Mouse (Mus musculus) testis, adult 2 months (tissue): Measurements from ENCODE around the gene Olfr382. TPM values are rescaled to one million over a fixed set of nuclear protein-coding genes. Genes with fewer than 3 reads are reported as not detected.
"Not testable (repeated sequence)": the region's sequence is repeated elsewhere in the genome, so short reads cannot be mapped to it uniquely, and the experiment has no call there.

ENCODE experiments used
- H3K27ac ChIP-seq: fragments of 200-500 bp; 2 replicates; pipeline ENCODE4 v1.5.1; 2012; ENCODE audit warnings: low read depth, low read length; ENCODE audit not compliant: control insufficient read depth, insufficient read depth
- H3K27me3 ChIP-seq: fragments of 200-500 bp; 2 replicates; pipeline ENCODE4 v1.6.1; 2012; ENCODE audit warnings: mild to moderate bottlenecking, low read length, moderate library complexity; ENCODE audit not compliant: control insufficient read depth, insufficient read depth
- H3K36me3 ChIP-seq: fragments of 200-500 bp; 2 replicates; pipeline ENCODE4 v1.6.1; 2012; ENCODE audit warnings: mild to moderate bottlenecking, low read length; ENCODE audit not compliant: control insufficient read depth, insufficient read depth
- H3K4me1 ChIP-seq: fragments of 200-500 bp; 2 replicates; pipeline ENCODE4 v1.6.1; 2012; ENCODE audit warnings: low read length; ENCODE audit not compliant: control insufficient read depth, insufficient read depth
- H3K4me3 ChIP-seq: fragments of 200-500 bp; 2 replicates; pipeline ENCODE4 v1.5.1; 2012; ENCODE audit warnings: low read depth, mild to moderate bottlenecking, low read length, moderate library complexity, mixed read lengths; ENCODE audit not compliant: control insufficient read depth
- CTCF ChIP-seq: fragments of 200-500 bp; IDR thresholded peaks from 2 replicates; pipeline ENCODE4 v1.5.1; 2012; ENCODE audit warnings: low read depth, mild to moderate bottlenecking, inconsistent platforms, low read length, moderate library complexity; ENCODE audit not compliant: control insufficient read depth, insufficient read depth, insufficient replicate concordance
- POLR2A ChIP-seq: fragments of 200-500 bp; IDR thresholded peaks from 2 replicates; pipeline ENCODE4 v1.6.1; 2012; ENCODE audit warnings: low read depth, mild to moderate bottlenecking, inconsistent platforms, low read length, moderate library complexity; ENCODE audit not compliant: control insufficient read depth
- polyA plus RNA-seq: library from polyadenylated mRNA; depleted of rRNA; stranded (reverse); fragments of >200 nt; gene quantifications from 2 replicates; pipeline ENCODE4 v1.2.3, GENCODE M21; 2012; rRNA removed

Olfr382 gene
- not detected in 2 replicates for polyA plus RNA-seq

DNA sequence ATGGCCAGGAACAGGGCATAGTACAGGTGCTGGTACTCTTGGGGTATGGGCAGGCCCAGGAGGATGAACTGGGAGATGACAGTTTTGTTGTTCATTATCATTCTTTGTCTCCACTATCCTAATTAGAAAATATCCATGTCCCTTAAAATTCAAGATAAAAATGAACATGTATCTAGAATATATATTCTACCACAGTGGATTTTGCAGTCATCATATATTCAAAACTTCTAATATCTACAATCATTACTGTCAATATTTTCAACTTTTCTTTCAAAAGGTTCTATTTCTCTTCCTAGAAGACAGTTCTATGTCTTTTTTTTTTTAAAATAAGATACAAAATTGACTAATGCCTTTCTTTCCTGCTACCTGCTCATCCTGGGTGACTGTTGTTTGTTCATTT, at the start of gene Olfr382:
Gene Olfr382, minus strand, starts transcription at position 101 of the 400 bp plus-strand sequence.
- TF ChIP-seq POLR2A (no peak), CTCF (no peak)
- no peaks in the 10 kb centered on the region for H3K27me3 ChIP-seq
- H3K4me1 ChIP-seq, result no peaks in the 10 kb centered on the region
- H3K27ac ChIP-seq, result no peak within 1 kb of the TSS
- no peak within 1 kb of the TSS for H3K4me3 ChIP-seq
- no peaks in the 10 kb centered on the region for H3K36me3 ChIP-seq

DNA sequence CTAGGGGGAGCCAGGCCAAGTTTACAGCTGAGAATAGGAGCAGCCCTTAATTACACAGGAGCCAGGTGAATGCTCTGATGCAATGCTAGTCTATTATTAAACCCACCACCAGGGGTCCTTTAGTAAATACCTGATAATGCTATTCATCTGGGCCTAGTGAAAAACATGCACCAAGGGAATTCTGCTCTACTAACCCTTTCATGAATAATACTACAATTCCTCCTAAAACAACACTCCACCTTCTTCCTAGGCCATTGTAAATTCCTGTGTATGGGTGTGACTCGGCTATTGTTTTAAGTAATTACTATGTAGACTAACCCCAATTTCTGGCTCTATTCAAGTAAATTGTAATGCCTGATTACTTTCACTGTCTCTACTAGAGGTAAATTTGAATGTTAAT, 12.0 kb upstream of the Olfr382 start:
- not testable (repeated sequence) for H3K27ac ChIP-seq, H3K4me3 ChIP-seq, H3K4me1 ChIP-seq, H3K36me3 ChIP-seq, H3K27me3 ChIP-seq

DNA sequence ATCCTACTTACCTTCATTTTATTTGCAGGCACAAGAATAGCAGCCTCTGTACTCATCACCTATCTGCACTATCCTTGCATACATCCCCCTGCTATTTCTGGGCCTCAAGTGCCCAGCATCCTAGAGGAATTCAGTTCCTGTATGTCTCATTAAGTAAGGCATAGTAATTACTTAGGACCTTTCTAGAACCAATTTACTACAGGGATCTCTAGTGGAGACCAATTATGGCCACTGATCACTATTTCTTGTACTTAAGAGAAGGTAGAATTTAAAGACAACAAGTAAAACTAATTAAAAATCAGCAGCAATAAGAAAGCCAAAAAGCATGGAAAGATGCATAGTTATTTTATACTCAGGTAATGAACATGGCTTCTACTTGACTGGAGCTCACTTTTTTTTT, 25.5 kb downstream of the Olfr382 start, which contains the start of gene Olfr381:
Gene Olfr381, minus strand, starts transcription at position 101 of the 400 bp plus-strand sequence.
- no peak within 1 kb of the TSS for H3K4me3 ChIP-seq
- H3K4me1 ChIP-seq, result no peaks in the 10 kb centered on the region
- no peaks in the 10 kb centered on the region for H3K27me3 ChIP-seq
- no peak for TF ChIP-seq CTCF
- no peak for TF ChIP-seq POLR2A
- H3K27ac ChIP-seq, result no peak within 1 kb of the TSS
- no peaks in the 10 kb centered on the region for H3K36me3 ChIP-seq

Other genes starting within 250 kb of the Olfr382 start
- gene Trpv3, start 249.8 kb downstream of the Olfr382 start, polyA plus RNA-seq, result 0.04 and 0.05 TPM in 2 replicates
- gene Aspa, start 187.6 kb downstream of the Olfr382 start, polyA plus RNA-seq, result 3.1 and 3.6 TPM in 2 replicates
- gene Gm49340, start 187.5 kb downstream of the Olfr382 start, polyA plus RNA-seq, result 0.40 and 0.59 TPM in 2 replicates
- gene Spata22, start 187.5 kb downstream of the Olfr382 start, polyA plus RNA-seq, result 6.1 and 8.5 TPM in 2 replicates
- 2.2 and 3.0 TPM in 2 replicates for gene Olfr20, start 166.4 kb downstream of the Olfr382 start, polyA plus RNA-seq
- 0.11 TPM in 1 of 2 replicates, not detected in the other for gene Olfr376, start 146.0 kb downstream of the Olfr382 start, polyA plus RNA-seq
- gene Olfr1, start 117.6 kb downstream of the Olfr382 start, polyA plus RNA-seq, result 0.12 TPM in 1 of 2 replicates, not detected in the other
- gene Olfr378, start 88.7 kb downstream of the Olfr382 start, polyA plus RNA-seq, result not detected in 2 replicates
- gene Olfr380, start 59.7 kb downstream of the Olfr382 start, polyA plus RNA-seq, result not detected in 2 replicates
- gene Olfr381, start 25.6 kb downstream of the Olfr382 start, polyA plus RNA-seq, result not detected in 2 replicates
- gene Olfr385, start 75.8 kb upstream of the Olfr382 start, polyA plus RNA-seq, result not detected in 2 replicates
- not detected in 2 replicates for gene Olfr384, start 81.4 kb upstream of the Olfr382 start, polyA plus RNA-seq
- gene Zfp735, start 171.6 kb upstream of the Olfr382 start, polyA plus RNA-seq, result 1.7 and 2.2 TPM in 2 replicates